Mouse (Mus musculus) embryonic facial prominence, embryonic 15.5 days (tissue): ENCODE results near the gene Greb1. TPM values are rescaled to one million over a fixed set of nuclear protein-coding genes. Genes with fewer than 3 reads are reported as not detected.
A peak's percentile ranks its signal among the peaks of the same experiment; 100 is the strongest.

Experiments
- ATAC-seq: fragments of 200-750 bp; cut with Nextera tagmentation; 2 replicates; pipeline ENCODE4 v1.8.0; 2017; ENCODE audit warnings: low read depth, moderate TSS enrichment; ENCODE audit not compliant: insufficient number of reproducible peaks, low FRiP score, low TSS enrichment
- H3K27ac ChIP-seq: fragments of 300-500 bp; sonication (generic); replicated peaks from 2 replicates; pipeline ENCODE4 v1.5.1; 2015; ENCODE audit warnings: mild to moderate bottlenecking, inconsistent platforms
- H3K27me3 ChIP-seq: fragments of 300-500 bp; sonication (generic); 2 replicates; pipeline ENCODE4 v1.6.1; 2015; ENCODE audit warnings: inconsistent platforms
- H3K36me3 ChIP-seq: fragments of 300-500 bp; sonication (generic); 2 replicates; pipeline ENCODE4 v1.6.1; 2015; ENCODE audit warnings: mild to moderate bottlenecking, inconsistent platforms
- H3K4me1 ChIP-seq: fragments of 300-500 bp; sonication (generic); 2 replicates; pipeline ENCODE4 v1.6.1; 2015; ENCODE audit warnings: inconsistent platforms
- H3K4me2 ChIP-seq: fragments of 300-500 bp; sonication (generic); replicated peaks from 2 replicates; pipeline ENCODE4 v1.6.1; 2015; ENCODE audit warnings: mild to moderate bottlenecking, inconsistent platforms
- H3K4me3 ChIP-seq: fragments of 300-500 bp; sonication (generic); replicated peaks from 2 replicates; pipeline ENCODE4 v1.5.1; 2015; ENCODE audit warnings: mild to moderate bottlenecking, inconsistent platforms
- H3K9ac ChIP-seq: fragments of 300-500 bp; sonication (generic); 2 replicates; pipeline ENCODE4 v1.6.1; 2015; ENCODE audit warnings: inconsistent platforms
- H3K9me3 ChIP-seq: fragments of 300-500 bp; sonication (generic); replicated peaks from 2 replicates; pipeline ENCODE4 v1.6.1; 2016; ENCODE audit warnings: inconsistent platforms
- WGBS: fragments of 180-500 bp; shearing (Covaris S2); methylation state at CpG from one replicate; pipeline ENCODE4 v1.1.7; 2015; 5-methylcytosine and 5-hydroxymethylcytosine counted together
- polyA plus RNA-seq: library from polyadenylated mRNA; unstranded; fragments of >200 nt; fragmentation: Nextera tagmentation; extraction: Ambion mirVana; gene quantifications from 2 replicates; pipeline ENCODE4 v1.2.1, GENCODE M21; 2015

Gene Greb1
- polyA plus RNA-seq, 1 experiment from 2014 or later: 1.7 TPM

- ATAC-seq: no peak
- H3K4me2 ChIP-seq: no peak overlapping the region
- H3K27ac ChIP-seq: no peak overlapping the region
- no peaks in the 10 kb centered on the region for H3K9me3 ChIP-seq
- no peaks in the 10 kb centered on the region for H3K27me3 ChIP-seq
- no peaks in the 10 kb centered on the region for H3K36me3 ChIP-seq
- H3K4me1 ChIP-seq: peaks cover 7% of the 10 kb centered on the region; the same call in 1 of the 2 replicates
- 93% methylated on average over 3 of the region's 3 CpGs for WGBS
- H3K4me3 ChIP-seq: no peak overlapping the region
- H3K9ac ChIP-seq: no peak overlapping the region
Observed at GRCm38 (mm10) chr12:16761461-16761860, 39.2 kb downstream of the Greb1 start.

GRCm38 (mm10) chr12:16760246-16760645 lies 40.4 kb downstream of the Greb1 start:
- Histone ChIP-seq H3K36me3 (no peaks in the 10 kb centered on the region), H3K4me3 (no peak overlapping the region), H3K9me3 (no peaks in the 10 kb centered on the region), H3K9ac (no peak overlapping the region), H3K27ac (no peak overlapping the region), H3K4me1 (peaks cover 7% of the 10 kb centered on the region; the same call in 1 of the 2 replicates), H3K27me3 (no peaks in the 10 kb centered on the region), H3K4me2 (no peak overlapping the region)
- WGBS: 51% methylated on average over 4 of the region's 4 CpGs
- ATAC-seq: no peak

GRCm38 (mm10) chr12:16754311-16754710 lies 46.4 kb downstream of the Greb1 start:
- Histone ChIP-seq H3K27ac (no peak overlapping the region), H3K9me3 (no peaks in the 10 kb centered on the region), H3K4me1 (no peaks in the 10 kb centered on the region), H3K27me3 (no peaks in the 10 kb centered on the region), H3K9ac (no peak overlapping the region), H3K36me3 (no peaks in the 10 kb centered on the region), H3K4me3 (no peak overlapping the region), H3K4me2 (no peak overlapping the region)
- no peak for ATAC-seq
- WGBS: 0% methylated on average over 2 of the region's 2 CpGs

- Histone ChIP-seq H3K9me3 (no peaks in the 10 kb centered on the region), H3K27me3 (no peaks in the 10 kb centered on the region), H3K4me2 (no peak overlapping the region), H3K9ac (no peak overlapping the region), H3K27ac (no peak overlapping the region), H3K4me3 (no peak overlapping the region), H3K36me3 (no peaks in the 10 kb centered on the region), H3K4me1 (no peaks in the 10 kb centered on the region)
- 87% methylated on average over 9 of the region's 9 CpGs for WGBS
- peak; percentile 43; the same call in 1 of the 2 replicates for ATAC-seq
Observed at GRCm38 (mm10) chr12:16753555-16753954, 47.1 kb downstream of the Greb1 start.

GRCm38 (mm10) chr12:16753110-16753509 lies 47.6 kb downstream of the Greb1 start:
- Histone ChIP-seq H3K4me2 (no peak overlapping the region), H3K4me3 (no peak overlapping the region), H3K27me3 (no peaks in the 10 kb centered on the region), H3K27ac (no peak overlapping the region), H3K4me1 (no peaks in the 10 kb centered on the region), H3K36me3 (no peaks in the 10 kb centered on the region), H3K9ac (no peak overlapping the region), H3K9me3 (no peaks in the 10 kb centered on the region)
- WGBS: 45% methylated on average over 8 of the region's 8 CpGs
- ATAC-seq: no peak

GRCm38 (mm10) chr12:16752236-16752840 lies 48.3 kb downstream of the Greb1 start:
- ATAC-seq: no peak
- no peak overlapping the region for H3K9ac ChIP-seq
- WGBS: 78% methylated on average over 12 of the region's 12 CpGs
- H3K4me1 ChIP-seq: no peaks in the 10 kb centered on the region
- no peak overlapping the region for H3K4me2 ChIP-seq
- no peak overlapping the region for H3K4me3 ChIP-seq
- no peak overlapping the region for H3K27ac ChIP-seq
- no peaks in the 10 kb centered on the region for H3K27me3 ChIP-seq
- no peaks in the 10 kb centered on the region for H3K36me3 ChIP-seq
- no peaks in the 10 kb centered on the region for H3K9me3 ChIP-seq

GRCm38 (mm10) chr12:16751609-16752008 lies 49.1 kb downstream of the Greb1 start:
- ATAC-seq: no peak
- WGBS: 89% methylated on average over 6 of the region's 6 CpGs

GRCm38 (mm10) chr12:16740059-16740458 lies 60.6 kb downstream of the Greb1 start:
- no peak for ATAC-seq
- WGBS: 22% methylated on average over 5 of the region's 5 CpGs
- H3K9ac ChIP-seq: no peak overlapping the region
- no peaks in the 10 kb centered on the region for H3K27me3 ChIP-seq
- H3K4me2 ChIP-seq: no peak overlapping the region
- no peaks in the 10 kb centered on the region for H3K9me3 ChIP-seq
- no peak overlapping the region for H3K27ac ChIP-seq
- no peak overlapping the region for H3K4me3 ChIP-seq
- H3K4me1 ChIP-seq: no peaks in the 10 kb centered on the region
- H3K36me3 ChIP-seq: no peaks in the 10 kb centered on the region

More at GRCm38 (mm10) chr12:16751609-16752008, 49.1 kb downstream of the Greb1 start:
- no peaks in the 10 kb centered on the region for H3K4me1 ChIP-seq
- H3K36me3 ChIP-seq: no peaks in the 10 kb centered on the region
- H3K9me3 ChIP-seq: no peaks in the 10 kb centered on the region
- H3K27ac ChIP-seq: no peak overlapping the region
- H3K4me3 ChIP-seq: no peak overlapping the region
- H3K4me2 ChIP-seq: no peak overlapping the region
- H3K27me3 ChIP-seq: no peaks in the 10 kb centered on the region
- H3K9ac ChIP-seq: no peak overlapping the region

GRCm38 (mm10) chr12:16737266-16737665 lies 63.4 kb downstream of the Greb1 start:
- Histone ChIP-seq H3K9me3 (no peaks in the 10 kb centered on the region), H3K27me3 (no peaks in the 10 kb centered on the region), H3K9ac (no peak overlapping the region), H3K4me1 (no peaks in the 10 kb centered on the region), H3K4me2 (no peak overlapping the region), H3K27ac (no peak overlapping the region), H3K4me3 (no peak overlapping the region), H3K36me3 (no peaks in the 10 kb centered on the region)
- WGBS: 36% methylated on average over 5 of the region's 5 CpGs
- no peak for ATAC-seq

GRCm38 (mm10) chr12:16734698-16735097 lies 66.0 kb downstream of the Greb1 start:
- no peak for ATAC-seq
- Histone ChIP-seq H3K27ac (no peak overlapping the region), H3K4me1 (no peaks in the 10 kb centered on the region), H3K4me2 (no peak overlapping the region), H3K27me3 (no peaks in the 10 kb centered on the region), H3K36me3 (no peaks in the 10 kb centered on the region), H3K9ac (no peak overlapping the region), H3K4me3 (no peak overlapping the region), H3K9me3 (no peaks in the 10 kb centered on the region)
- WGBS: 84% methylated on average over 3 of the region's 3 CpGs

- no peaks in the 10 kb centered on the region for H3K27me3 ChIP-seq
- no peak overlapping the region for H3K9ac ChIP-seq
- no peak overlapping the region for H3K27ac ChIP-seq
- H3K4me2 ChIP-seq: no peak overlapping the region
- H3K36me3 ChIP-seq: no peaks in the 10 kb centered on the region
- H3K4me3 ChIP-seq: no peak overlapping the region
- no peaks in the 10 kb centered on the region for H3K9me3 ChIP-seq
- 34% methylated on average over 8 of the region's 8 CpGs for WGBS
- no peak for ATAC-seq
- H3K4me1 ChIP-seq: no peaks in the 10 kb centered on the region
Observed at GRCm38 (mm10) chr12:16734009-16734408, 66.7 kb downstream of the Greb1 start.

GRCm38 (mm10) chr12:16731121-16731741 lies 69.5 kb downstream of the Greb1 start:
- Histone ChIP-seq H3K36me3 (no peaks in the 10 kb centered on the region), H3K9me3 (no peaks in the 10 kb centered on the region), H3K27ac (no peak overlapping the region), H3K4me2 (no peak overlapping the region), H3K4me3 (no peak overlapping the region), H3K9ac (no peak overlapping the region), H3K27me3 (no peaks in the 10 kb centered on the region), H3K4me1 (no peaks in the 10 kb centered on the region)
- ATAC-seq: no peak
- WGBS: 38% methylated on average over 11 of the region's 11 CpGs
